Mouse (Mus musculus): Measurements from ENCODE around the gene Zfp385a. TPM values are rescaled to one million over a fixed set of nuclear protein-coding genes. Genes with fewer than 3 reads are reported as not detected.
A peak's percentile ranks its signal among the peaks of the same experiment; 100 is the strongest.

Gene Zfp385a
- polyA plus RNA-seq, 1 experiment from 2014 or later, result 20.1 TPM

- Histone ChIP-seq H3K4me1 (ENCODE audit: control insufficient read depth, insufficient read depth, low read depth, low read length) (peaks cover 12% of the 10 kb centered on the region), H3K9me3 (ENCODE audit: control insufficient read depth, low read length) (no peaks in the 10 kb centered on the region), H3K4me2 (ENCODE audit: low read length) (no peak overlapping the region), H3K4me3 (ENCODE audit: low read length) (no peak overlapping the region), H3K27ac (ENCODE audit: low read depth, low read length) (no peak overlapping the region), H3K27me3 (replicated peaks; ENCODE audit: control insufficient read depth, insufficient read depth, low read length) (no peaks in the 10 kb centered on the region), H3K9ac (ENCODE audit: low read depth, low read length) (no peak overlapping the region), H3K36me3 (ENCODE audit: control insufficient read depth, insufficient read depth, low read length) (no peaks in the 10 kb centered on the region)
- no peak for ATAC-seq
Observed at GRCm38 (mm10) chr15:103343556-103343955, 3.7 kb upstream of the Zfp385a start.

- H3K27me3 ChIP-seq (replicated peaks; ENCODE audit: control insufficient read depth, insufficient read depth, low read length), result no peaks in the 10 kb centered on the region; the same call in 1 of the 2 replicates
- WGBS, result 83% methylated on average over 2 of the region's 3 CpGs
- no peak overlapping the region for H3K4me3 ChIP-seq (ENCODE audit: low read length)
- H3K27ac ChIP-seq (ENCODE audit: low read depth, low read length), result no peak overlapping the region
- no peak for ATAC-seq
- H3K9me3 ChIP-seq (ENCODE audit: control insufficient read depth, low read length), result no peaks in the 10 kb centered on the region
- H3K4me1 ChIP-seq (ENCODE audit: control insufficient read depth, insufficient read depth, low read depth, low read length), result peaks cover 14% of the 10 kb centered on the region
- H3K36me3 ChIP-seq (ENCODE audit: control insufficient read depth, insufficient read depth, low read length), result no peaks in the 10 kb centered on the region
- H3K9ac ChIP-seq (ENCODE audit: low read depth, low read length), result no peak overlapping the region
- no peak overlapping the region for H3K4me2 ChIP-seq (ENCODE audit: low read length)
Observed at GRCm38 (mm10) chr15:103343008-103343407, 3.1 kb upstream of the Zfp385a start.

DNA sequence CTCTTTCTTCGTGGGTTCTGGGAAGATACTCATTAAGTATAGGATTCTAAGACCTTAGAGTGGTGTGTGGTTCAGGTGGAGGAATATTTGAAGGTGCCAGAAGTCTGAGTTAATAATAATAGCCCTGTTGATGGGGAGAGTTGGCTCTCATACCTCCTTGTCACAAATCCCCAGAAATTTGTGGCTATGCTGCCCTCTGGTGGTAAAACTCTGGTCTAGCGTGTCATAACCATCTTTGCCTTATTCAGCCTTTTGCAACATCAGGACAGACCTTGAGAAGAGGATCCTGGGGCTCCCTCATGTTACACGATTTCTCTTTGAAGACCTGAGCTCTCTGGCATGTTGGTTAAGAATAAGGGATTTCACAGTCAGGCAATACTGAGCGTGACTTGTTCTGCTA lies 2.5 kb upstream of the Zfp385a start:
- no peak overlapping the region for H3K4me3 ChIP-seq (ENCODE audit: low read length)
- WGBS, result 15% methylated on average over 4 of the region's 4 CpGs
- H3K27ac ChIP-seq (ENCODE audit: low read depth, low read length), result no peak overlapping the region
- no peaks in the 10 kb centered on the region for H3K9me3 ChIP-seq (ENCODE audit: control insufficient read depth, low read length)
- peaks cover 14% of the 10 kb centered on the region for H3K4me1 ChIP-seq (ENCODE audit: control insufficient read depth, insufficient read depth, low read depth, low read length)
- ATAC-seq, result no peak
- H3K27me3 ChIP-seq (replicated peaks; ENCODE audit: control insufficient read depth, insufficient read depth, low read length), result no peaks in the 10 kb centered on the region; the same call in 1 of the 2 replicates
- H3K36me3 ChIP-seq (ENCODE audit: control insufficient read depth, insufficient read depth, low read length), result no peaks in the 10 kb centered on the region
- no peak overlapping the region for H3K4me2 ChIP-seq (ENCODE audit: low read length)
- no peak overlapping the region for H3K9ac ChIP-seq (ENCODE audit: low read depth, low read length)

GRCm38 (mm10) chr15:103341547-103341946 lies 1.7 kb upstream of the Zfp385a start:
- H3K27me3 ChIP-seq (replicated peaks; ENCODE audit: control insufficient read depth, insufficient read depth, low read length), result no peaks in the 10 kb centered on the region; the same call in 1 of the 2 replicates
- no peak for ATAC-seq
- no peak overlapping the region for H3K27ac ChIP-seq (ENCODE audit: low read depth, low read length)
- H3K4me2 ChIP-seq (ENCODE audit: low read length), result no peak overlapping the region
- no peaks in the 10 kb centered on the region for H3K9me3 ChIP-seq (ENCODE audit: control insufficient read depth, low read length)
- H3K9ac ChIP-seq (ENCODE audit: low read depth, low read length), result no peak overlapping the region
- no peaks in the 10 kb centered on the region for H3K36me3 ChIP-seq (ENCODE audit: control insufficient read depth, insufficient read depth, low read length)
- H3K4me1 ChIP-seq (ENCODE audit: control insufficient read depth, insufficient read depth, low read depth, low read length), result peaks cover 14% of the 10 kb centered on the region
- H3K4me3 ChIP-seq (ENCODE audit: low read length), result no peak overlapping the region
- 61% methylated on average over 8 of the region's 8 CpGs for WGBS

DNA sequence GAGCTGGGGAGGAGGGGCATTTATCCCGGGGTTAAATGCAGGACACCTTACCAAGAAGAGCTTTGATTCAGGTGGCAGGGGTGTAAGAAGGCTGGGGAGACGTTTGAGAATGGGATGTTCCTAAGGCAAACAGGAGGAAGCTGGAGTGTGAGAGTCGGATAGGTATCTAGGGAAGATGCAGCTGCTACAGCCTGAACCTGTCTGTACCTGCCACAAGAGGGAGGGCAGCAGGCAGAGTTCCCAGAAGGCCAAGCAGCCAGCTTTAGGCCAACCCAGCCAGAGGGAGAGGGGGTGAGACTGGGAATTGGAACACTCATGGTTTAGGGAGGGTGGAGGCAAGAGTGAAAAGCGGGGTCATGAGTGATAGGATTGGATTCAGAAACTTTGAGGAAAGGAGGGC lies 893 bp upstream of the Zfp385a start:
- Histone ChIP-seq H3K4me1 (ENCODE audit: control insufficient read depth, insufficient read depth, low read depth, low read length) (peaks cover 14% of the 10 kb centered on the region), H3K27ac (ENCODE audit: low read depth, low read length) (no peak overlapping the region), H3K9me3 (ENCODE audit: control insufficient read depth, low read length) (no peaks in the 10 kb centered on the region), H3K27me3 (replicated peaks; ENCODE audit: control insufficient read depth, insufficient read depth, low read length) (no peaks in the 10 kb centered on the region; the same call in 1 of the 2 replicates), H3K4me2 (ENCODE audit: low read length) (peak overlapping the region; percentile 83), H3K9ac (ENCODE audit: low read depth, low read length) (no peak overlapping the region; the same call in 1 of the 2 replicates), H3K36me3 (ENCODE audit: control insufficient read depth, insufficient read depth, low read length) (no peaks in the 10 kb centered on the region), H3K4me3 (ENCODE audit: low read length) (peak overlapping the region; percentile 64)
- no peak for ATAC-seq
- WGBS, result 25% methylated on average over 4 of the region's 4 CpGs

- Histone ChIP-seq H3K27me3 (replicated peaks; ENCODE audit: control insufficient read depth, insufficient read depth, low read length) (no peaks in the 10 kb centered on the region; the same call in 1 of the 2 replicates), H3K9me3 (ENCODE audit: control insufficient read depth, low read length) (no peaks in the 10 kb centered on the region), H3K27ac (ENCODE audit: low read depth, low read length) (no peak overlapping the region; the same call in 1 of the 2 replicates), H3K4me1 (ENCODE audit: control insufficient read depth, insufficient read depth, low read depth, low read length) (peaks cover 20% of the 10 kb centered on the region), H3K36me3 (ENCODE audit: control insufficient read depth, insufficient read depth, low read length) (no peaks in the 10 kb centered on the region), H3K9ac (ENCODE audit: low read depth, low read length) (peak overlapping the region; percentile 59), H3K4me3 (ENCODE audit: low read length) (peak overlapping the region; percentile 64), H3K4me2 (ENCODE audit: low read length) (peak overlapping the region; percentile 83)
- 7% methylated on average over 30 of the region's 31 CpGs for WGBS
- ATAC-seq, result peak; percentile 55
Observed at GRCm38 (mm10) chr15:103339166-103339960, 530 bp downstream of the Zfp385a start.

- H3K36me3 ChIP-seq (ENCODE audit: control insufficient read depth, insufficient read depth, low read length), result no peaks in the 10 kb centered on the region
- H3K4me1 ChIP-seq (ENCODE audit: control insufficient read depth, insufficient read depth, low read depth, low read length), result peaks cover 25% of the 10 kb centered on the region
- peak overlapping the region; percentile 64 for H3K4me3 ChIP-seq (ENCODE audit: low read length)
- WGBS, result 36% methylated on average over 4 of the region's 4 CpGs
- peak overlapping the region; percentile 59 for H3K9ac ChIP-seq (ENCODE audit: low read depth, low read length)
- no peak overlapping the region for H3K27ac ChIP-seq (ENCODE audit: low read depth, low read length)
- ATAC-seq, result no peak; the same call in 1 of the 2 replicates
- peak overlapping the region; percentile 83 for H3K4me2 ChIP-seq (ENCODE audit: low read length)
- H3K27me3 ChIP-seq (replicated peaks; ENCODE audit: control insufficient read depth, insufficient read depth, low read length), result no peaks in the 10 kb centered on the region; the same call in 1 of the 2 replicates
- H3K9me3 ChIP-seq (ENCODE audit: control insufficient read depth, low read length), result no peaks in the 10 kb centered on the region
Observed at GRCm38 (mm10) chr15:103338829-103339165, 1.1 kb downstream of the Zfp385a start.

DNA sequence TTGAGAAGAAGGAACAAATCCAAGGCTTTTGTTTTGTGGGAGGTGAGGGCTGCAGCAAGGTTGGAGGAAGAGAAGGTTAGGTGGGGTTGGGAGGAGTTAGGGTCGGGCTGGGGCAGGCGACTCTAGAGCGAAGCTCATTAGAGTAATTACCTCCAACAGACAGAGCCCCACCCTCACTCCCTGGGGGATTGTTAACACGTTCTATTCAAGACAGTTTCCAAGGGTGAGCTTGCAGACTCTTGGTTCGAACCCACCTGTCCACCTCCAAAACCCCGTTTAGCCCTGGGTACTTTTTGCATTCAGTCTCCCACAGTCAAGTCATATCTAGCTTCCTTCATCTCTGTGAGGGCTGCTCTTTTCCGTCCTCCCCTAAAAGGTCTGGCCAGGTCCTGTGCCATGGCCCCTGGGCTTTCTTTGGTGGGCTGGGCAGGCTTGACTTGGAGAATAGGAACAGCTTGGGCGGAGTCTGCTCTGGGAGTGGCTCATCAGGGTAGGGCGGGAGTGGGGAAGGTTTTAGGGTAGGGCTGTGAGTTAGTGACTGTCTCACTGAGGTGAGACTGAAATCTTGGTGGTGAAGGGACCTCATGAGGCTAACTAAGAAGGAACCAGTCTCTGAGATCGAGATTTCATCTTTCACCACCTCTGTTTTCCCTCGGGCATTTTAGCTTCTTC lies 2.8 kb downstream of the Zfp385a start:
- WGBS, result 22% methylated on average over 11 of the region's 11 CpGs
- no peak for ATAC-seq

DNA sequence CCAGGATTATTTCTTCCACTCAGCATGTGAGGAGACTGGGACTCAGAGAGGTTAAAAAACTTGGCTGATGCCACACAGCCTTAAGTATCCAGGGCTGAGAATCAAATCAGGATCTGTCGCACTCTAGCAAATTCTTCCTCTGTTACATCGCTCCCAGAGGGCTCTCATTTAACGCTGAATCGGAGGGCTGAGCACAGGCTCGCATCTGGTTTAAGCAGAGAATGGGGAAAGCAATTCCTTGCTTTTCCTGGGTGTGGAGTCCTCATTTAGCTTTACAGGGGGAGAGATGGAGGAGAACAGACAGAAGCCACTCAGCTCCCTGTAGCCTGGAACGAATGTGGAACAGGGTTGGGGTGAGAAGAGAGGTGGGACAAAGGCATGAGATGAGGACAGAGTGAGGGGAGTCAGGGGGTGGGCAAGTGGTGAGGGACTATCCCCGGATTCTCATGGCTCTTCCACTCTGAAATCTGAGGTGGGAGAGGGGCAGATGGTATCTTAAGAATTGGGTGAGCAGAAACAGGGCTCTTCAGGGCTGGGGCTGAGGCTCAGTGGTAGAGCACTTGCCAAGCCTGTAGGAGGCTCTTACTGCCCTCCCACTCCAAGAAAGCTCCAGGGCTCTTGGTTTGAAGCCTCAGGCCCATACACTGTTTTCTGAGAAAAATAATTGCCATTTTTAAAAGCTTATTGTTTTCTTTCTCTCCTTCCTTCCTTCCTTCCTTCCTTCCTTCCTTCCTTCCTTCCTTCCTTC lies 4.2 kb downstream of the Zfp385a start:
- WGBS, result 27% methylated on average over 7 of the region's 7 CpGs
- H3K36me3 ChIP-seq (ENCODE audit: control insufficient read depth, insufficient read depth, low read length), result no peaks in the 10 kb centered on the region
- no peak overlapping the region for H3K4me2 ChIP-seq (ENCODE audit: low read length)
- peaks cover 21% of the 10 kb centered on the region for H3K4me1 ChIP-seq (ENCODE audit: control insufficient read depth, insufficient read depth, low read depth, low read length)
- H3K4me3 ChIP-seq (ENCODE audit: low read length), result no peak overlapping the region
- no peak for ATAC-seq
- no peaks in the 10 kb centered on the region for H3K9me3 ChIP-seq (ENCODE audit: control insufficient read depth, low read length)
- peak overlapping the region; percentile 11; the same call in 1 of the 2 replicates for H3K27ac ChIP-seq (ENCODE audit: low read depth, low read length)
- no peaks in the 10 kb centered on the region; the same call in 1 of the 2 replicates for H3K27me3 ChIP-seq (replicated peaks; ENCODE audit: control insufficient read depth, insufficient read depth, low read length)
- peak overlapping the region; percentile 31 for H3K9ac ChIP-seq (ENCODE audit: low read depth, low read length)

More for the DNA sequence above, 2.8 kb downstream of the Zfp385a start:
- Histone ChIP-seq H3K4me2 (ENCODE audit: low read length) (no peak overlapping the region), H3K27me3 (replicated peaks; ENCODE audit: control insufficient read depth, insufficient read depth, low read length) (no peaks in the 10 kb centered on the region; the same call in 1 of the 2 replicates), H3K36me3 (ENCODE audit: control insufficient read depth, insufficient read depth, low read length) (no peaks in the 10 kb centered on the region), H3K27ac (ENCODE audit: low read depth, low read length) (no peak overlapping the region), H3K9me3 (ENCODE audit: control insufficient read depth, low read length) (no peaks in the 10 kb centered on the region), H3K9ac (ENCODE audit: low read depth, low read length) (no peak overlapping the region), H3K4me3 (ENCODE audit: low read length) (no peak overlapping the region), H3K4me1 (ENCODE audit: control insufficient read depth, insufficient read depth, low read depth, low read length) (peaks cover 27% of the 10 kb centered on the region)

All from hindbrain, embryonic 16.5 days (tissue).